In the genomic region with DNA sequence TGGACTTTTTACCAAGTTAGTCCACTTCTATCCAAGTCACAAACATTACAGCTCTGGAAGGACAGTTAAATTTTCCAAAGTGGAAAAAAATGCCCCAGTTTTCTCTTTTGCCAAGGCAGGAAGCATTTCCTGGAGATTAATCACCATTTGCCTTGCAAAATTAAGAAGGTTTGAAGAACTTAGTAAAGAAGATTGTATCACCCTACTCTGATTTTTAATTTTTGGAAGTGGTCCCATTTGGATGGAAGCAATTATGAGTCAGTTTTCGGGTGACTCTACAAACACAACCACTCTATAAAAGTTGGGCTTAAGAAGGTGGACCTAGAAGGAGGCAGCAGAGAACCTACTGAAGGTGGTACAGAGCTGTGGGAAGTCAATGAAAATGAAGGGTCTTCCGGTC, we compare ENCODE assay signal across 21 mouse cellular contexts. TPM values are rescaled to one million over a fixed set of nuclear protein-coding genes. Genes with fewer than 3 reads are reported as not detected.
"Had no signal": no experiment of that assay in that cellular context is flagged by ENCODE, and none has a peak within 500 bp of the region (broad histone marks: within the 10 kb centered on the region; RNA-seq: fewer than 3 reads in every experiment).

Mmp3 (plus strand) TSS at position 301 of the 400 bp plus-strand sequence.

- H3K9me3 ChIP-seq: neural tube, embryonic 13.5 days; neural tube, embryonic 15.5 days; stomach, embryonic 15.5 days had no signal

- H3K36me3 ChIP-seq: neural tube, embryonic 13.5 days; neural tube, embryonic 15.5 days; stomach, embryonic 15.5 days had no signal

- DNase-seq: retina, postnatal 1 day; right cerebral cortex, adult 18-20 months; right cerebral cortex, postnatal 14 days; right cerebral cortex, postnatal 25 days; right cerebral cortex, postnatal 4 days; spleen, adult 18-20 months; thymus, adult 18-20 months; thymus, adult 2 months; thymus, postnatal 14 days; thymus, postnatal 25 days; thymus, postnatal 36 days; thymus, postnatal 4 days had no signal

- H3K27ac ChIP-seq: neural tube, embryonic 13.5 days; neural tube, embryonic 15.5 days; stomach, embryonic 15.5 days; stomach, postnatal 0 days had no signal

- H3K4me1 ChIP-seq: neural tube, embryonic 13.5 days; neural tube, embryonic 15.5 days; stomach, embryonic 15.5 days had no signal

- H3K4me3 ChIP-seq: neural tube, embryonic 13.5 days; neural tube, embryonic 15.5 days; stomach, embryonic 15.5 days had no signal

- H3K4me2 ChIP-seq: neural tube, embryonic 13.5 days; neural tube, embryonic 15.5 days; stomach, embryonic 15.5 days had no signal

- H3K9ac ChIP-seq: neural tube, embryonic 13.5 days; neural tube, embryonic 15.5 days; stomach, embryonic 15.5 days had no signal

- H3K27me3 ChIP-seq: neural tube, embryonic 13.5 days; neural tube, embryonic 15.5 days; stomach, embryonic 15.5 days had no signal

RNA-seq across cellular contexts. Expression of gene Mmp3, which starts in this region (rescaled TPM):
- total RNA-seq: neutrophil, adult 5-6 weeks had no signal
- polyA plus RNA-seq: neural tube, embryonic 13.5 days; neural tube, embryonic 14.5 days; neural tube, embryonic 15.5 days; stomach, embryonic 14.5 days; stomach, embryonic 15.5 days; stomach, embryonic 16.5 days; testis, adult 2 months had no signal
